Mouse (Mus musculus) liver, postnatal 0 days (tissue): ENCODE data around the gene Dact1.

Experiments used
- CTCF ChIP-seq: sonication (generic); IDR thresholded peaks from 2 replicates; pipeline ENCODE4 v1.5.1; 2016; ENCODE audit warnings: antibody characterized with exemption, low read depth
- EP300 ChIP-seq: IDR thresholded peaks from 2 replicates; pipeline ENCODE4 v1.6.1; 2016; ENCODE audit warnings: antibody characterized with exemption, low read depth, mild to moderate bottlenecking

DNA sequence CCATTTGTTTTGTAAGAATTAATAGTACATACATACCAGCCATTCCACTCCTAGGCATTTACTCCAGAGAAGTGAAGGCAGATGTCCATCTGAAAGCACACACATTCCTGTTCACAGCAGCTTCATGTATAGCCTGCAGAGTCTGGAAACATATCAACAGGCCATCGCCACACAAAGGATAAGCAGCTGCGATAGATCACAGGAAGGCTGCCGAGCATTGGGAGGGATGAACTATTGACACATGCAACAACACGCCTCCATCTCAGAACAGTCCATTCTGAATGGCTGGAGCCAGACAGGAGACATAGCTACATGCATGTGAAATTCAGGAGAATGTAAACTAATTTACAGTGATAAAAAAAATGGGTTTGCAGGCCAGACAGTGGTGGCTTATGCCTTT is 45.5 kb upstream of the Dact1 start:
- TF ChIP-seq CTCF (no peak), EP300 (no peak)
